Mouse (Mus musculus): ENCODE measurements around the gene Traip. TPM values are rescaled to one million over a fixed set of nuclear protein-coding genes. Genes with fewer than 3 reads are reported as not detected.

Traip gene
- polyA plus RNA-seq, 1 experiment from 2014 or later: 5.7 TPM

GRCm38 (mm10) chr9:107961881-107962280 lies 11.9 kb downstream of the Traip start:
- Histone ChIP-seq H3K9ac (replicated peaks; ENCODE audit: low read depth, low read length) (no peak overlapping the region), H3K27ac (ENCODE audit: low read depth, low read length) (peak overlapping the region; percentile 45; the same call in 1 of the 2 replicates), H3K4me1 (ENCODE audit: control insufficient read depth, insufficient read depth, low read length) (peaks cover 4% of the 10 kb centered on the region; the same call in 1 of the 2 replicates), H3K36me3 (ENCODE audit: control insufficient read depth, insufficient read depth, low read length) (no peaks in the 10 kb centered on the region), H3K9me3 (ENCODE audit: control insufficient read depth, low read length) (no peaks in the 10 kb centered on the region), H3K4me3 (ENCODE audit: low read depth, low read length) (no peak overlapping the region), H3K27me3 (ENCODE audit: control insufficient read depth, insufficient read depth, low read length) (no peaks in the 10 kb centered on the region), H3K4me2 (ENCODE audit: low read depth, low read length) (no peak overlapping the region)
- WGBS: 59% methylated on average over 5 of the region's 5 CpGs
- ATAC-seq (ENCODE audit: low read depth): no peak

GRCm38 (mm10) chr9:107962916-107963315 lies 13.0 kb downstream of the Traip start:
- Histone ChIP-seq H3K9me3 (ENCODE audit: control insufficient read depth, low read length) (no peaks in the 10 kb centered on the region), H3K27me3 (ENCODE audit: control insufficient read depth, insufficient read depth, low read length) (no peaks in the 10 kb centered on the region), H3K36me3 (ENCODE audit: control insufficient read depth, insufficient read depth, low read length) (no peaks in the 10 kb centered on the region), H3K27ac (ENCODE audit: low read depth, low read length) (no peak overlapping the region), H3K4me1 (ENCODE audit: control insufficient read depth, insufficient read depth, low read length) (peaks cover 4% of the 10 kb centered on the region; the same call in 1 of the 2 replicates), H3K4me2 (ENCODE audit: low read depth, low read length) (no peak overlapping the region), H3K4me3 (ENCODE audit: low read depth, low read length) (no peak overlapping the region), H3K9ac (replicated peaks; ENCODE audit: low read depth, low read length) (no peak overlapping the region)
- 94% methylated on average over 9 of the region's 9 CpGs for WGBS
- ATAC-seq (ENCODE audit: low read depth): no peak

GRCm38 (mm10) chr9:107963700-107964099 lies 13.8 kb downstream of the Traip start:
- Histone ChIP-seq H3K9me3 (ENCODE audit: control insufficient read depth, low read length) (no peaks in the 10 kb centered on the region), H3K4me2 (ENCODE audit: low read depth, low read length) (no peak overlapping the region), H3K36me3 (ENCODE audit: control insufficient read depth, insufficient read depth, low read length) (no peaks in the 10 kb centered on the region), H3K27ac (ENCODE audit: low read depth, low read length) (no peak overlapping the region), H3K27me3 (ENCODE audit: control insufficient read depth, insufficient read depth, low read length) (no peaks in the 10 kb centered on the region), H3K4me3 (ENCODE audit: low read depth, low read length) (no peak overlapping the region), H3K9ac (replicated peaks; ENCODE audit: low read depth, low read length) (no peak overlapping the region), H3K4me1 (ENCODE audit: control insufficient read depth, insufficient read depth, low read length) (peaks cover 4% of the 10 kb centered on the region; the same call in 1 of the 2 replicates)
- WGBS: 34% methylated on average over 5 of the region's 5 CpGs
- ATAC-seq (ENCODE audit: low read depth): peak; percentile 54; the same call in 1 of the 2 replicates

GRCm38 (mm10) chr9:107964681-107965080 lies 14.7 kb downstream of the Traip start:
- H3K27ac ChIP-seq (ENCODE audit: low read depth, low read length): no peak overlapping the region
- no peaks in the 10 kb centered on the region for H3K27me3 ChIP-seq (ENCODE audit: control insufficient read depth, insufficient read depth, low read length)
- H3K9me3 ChIP-seq (ENCODE audit: control insufficient read depth, low read length): no peaks in the 10 kb centered on the region
- H3K4me2 ChIP-seq (ENCODE audit: low read depth, low read length): no peak overlapping the region
- H3K4me3 ChIP-seq (ENCODE audit: low read depth, low read length): no peak overlapping the region
- H3K36me3 ChIP-seq (ENCODE audit: control insufficient read depth, insufficient read depth, low read length): no peaks in the 10 kb centered on the region
- ATAC-seq (ENCODE audit: low read depth): no peak
- WGBS: 96% methylated on average over 9 of the region's 9 CpGs
- H3K9ac ChIP-seq (replicated peaks; ENCODE audit: low read depth, low read length): no peak overlapping the region
- peaks cover 4% of the 10 kb centered on the region; the same call in 1 of the 2 replicates for H3K4me1 ChIP-seq (ENCODE audit: control insufficient read depth, insufficient read depth, low read length)

- 92% methylated on average over 10 of the region's 10 CpGs for WGBS
- H3K4me3 ChIP-seq (ENCODE audit: low read depth, low read length): no peak overlapping the region
- H3K4me2 ChIP-seq (ENCODE audit: low read depth, low read length): no peak overlapping the region
- H3K9ac ChIP-seq (replicated peaks; ENCODE audit: low read depth, low read length): no peak overlapping the region
- ATAC-seq (ENCODE audit: low read depth): no peak
- no peaks in the 10 kb centered on the region for H3K9me3 ChIP-seq (ENCODE audit: control insufficient read depth, low read length)
- H3K27ac ChIP-seq (ENCODE audit: low read depth, low read length): no peak overlapping the region
- no peaks in the 10 kb centered on the region for H3K36me3 ChIP-seq (ENCODE audit: control insufficient read depth, insufficient read depth, low read length)
- no peaks in the 10 kb centered on the region for H3K4me1 ChIP-seq (ENCODE audit: control insufficient read depth, insufficient read depth, low read length)
- H3K27me3 ChIP-seq (ENCODE audit: control insufficient read depth, insufficient read depth, low read length): no peaks in the 10 kb centered on the region
Observed at GRCm38 (mm10) chr9:107966676-107967075, 16.7 kb downstream of the Traip start.

GRCm38 (mm10) chr9:107967437-107967836 lies 17.5 kb downstream of the Traip start:
- no peaks in the 10 kb centered on the region for H3K36me3 ChIP-seq (ENCODE audit: control insufficient read depth, insufficient read depth, low read length)
- WGBS: 92% methylated on average over 6 of the region's 6 CpGs
- ATAC-seq (ENCODE audit: low read depth): no peak
- no peak overlapping the region for H3K4me3 ChIP-seq (ENCODE audit: low read depth, low read length)
- no peaks in the 10 kb centered on the region for H3K9me3 ChIP-seq (ENCODE audit: control insufficient read depth, low read length)
- no peaks in the 10 kb centered on the region for H3K27me3 ChIP-seq (ENCODE audit: control insufficient read depth, insufficient read depth, low read length)
- no peak overlapping the region for H3K27ac ChIP-seq (ENCODE audit: low read depth, low read length)
- H3K4me2 ChIP-seq (ENCODE audit: low read depth, low read length): no peak overlapping the region
- H3K4me1 ChIP-seq (ENCODE audit: control insufficient read depth, insufficient read depth, low read length): no peaks in the 10 kb centered on the region
- H3K9ac ChIP-seq (replicated peaks; ENCODE audit: low read depth, low read length): no peak overlapping the region

- no peaks in the 10 kb centered on the region for H3K9me3 ChIP-seq (ENCODE audit: control insufficient read depth, low read length)
- no peak overlapping the region for H3K4me2 ChIP-seq (ENCODE audit: low read depth, low read length)
- H3K4me3 ChIP-seq (ENCODE audit: low read depth, low read length): no peak overlapping the region
- no peak overlapping the region for H3K9ac ChIP-seq (replicated peaks; ENCODE audit: low read depth, low read length)
- H3K27ac ChIP-seq (ENCODE audit: low read depth, low read length): no peak overlapping the region
- no peaks in the 10 kb centered on the region for H3K4me1 ChIP-seq (ENCODE audit: control insufficient read depth, insufficient read depth, low read length)
- no peaks in the 10 kb centered on the region for H3K36me3 ChIP-seq (ENCODE audit: control insufficient read depth, insufficient read depth, low read length)
- WGBS: 91% methylated on average over 7 of the region's 7 CpGs
- no peak for ATAC-seq (ENCODE audit: low read depth)
- no peaks in the 10 kb centered on the region for H3K27me3 ChIP-seq (ENCODE audit: control insufficient read depth, insufficient read depth, low read length)
Observed at GRCm38 (mm10) chr9:107968531-107968930, 18.6 kb downstream of the Traip start.

GRCm38 (mm10) chr9:107970311-107970710 lies 20.4 kb downstream of the Traip start:
- no peak overlapping the region for H3K4me2 ChIP-seq (ENCODE audit: low read depth, low read length)
- H3K4me1 ChIP-seq (ENCODE audit: control insufficient read depth, insufficient read depth, low read length): no peaks in the 10 kb centered on the region
- H3K27me3 ChIP-seq (ENCODE audit: control insufficient read depth, insufficient read depth, low read length): no peaks in the 10 kb centered on the region
- 85% methylated on average over 5 of the region's 5 CpGs for WGBS
- H3K4me3 ChIP-seq (ENCODE audit: low read depth, low read length): no peak overlapping the region
- no peaks in the 10 kb centered on the region for H3K9me3 ChIP-seq (ENCODE audit: control insufficient read depth, low read length)
- no peak overlapping the region for H3K27ac ChIP-seq (ENCODE audit: low read depth, low read length)
- H3K36me3 ChIP-seq (ENCODE audit: control insufficient read depth, insufficient read depth, low read length): no peaks in the 10 kb centered on the region
- ATAC-seq (ENCODE audit: low read depth): no peak
- H3K9ac ChIP-seq (replicated peaks; ENCODE audit: low read depth, low read length): no peak overlapping the region

GRCm38 (mm10) chr9:107971690-107972541 lies 22.0 kb downstream of the Traip start:
- Histone ChIP-seq H3K4me2 (ENCODE audit: low read depth, low read length) (no peak overlapping the region), H3K27me3 (ENCODE audit: control insufficient read depth, insufficient read depth, low read length) (no peaks in the 10 kb centered on the region), H3K4me1 (ENCODE audit: control insufficient read depth, insufficient read depth, low read length) (no peaks in the 10 kb centered on the region), H3K36me3 (ENCODE audit: control insufficient read depth, insufficient read depth, low read length) (no peaks in the 10 kb centered on the region), H3K4me3 (ENCODE audit: low read depth, low read length) (no peak overlapping the region), H3K9ac (replicated peaks; ENCODE audit: low read depth, low read length) (no peak overlapping the region), H3K9me3 (ENCODE audit: control insufficient read depth, low read length) (no peaks in the 10 kb centered on the region), H3K27ac (ENCODE audit: low read depth, low read length) (no peak overlapping the region)
- ATAC-seq (ENCODE audit: low read depth): no peak
- WGBS: 88% methylated on average over 8 of the region's 8 CpGs

All from neural tube, embryonic 14.5 days (tissue).